Mouse (Mus musculus) monocyte, adult 2 months (primary cell): Measurements from ENCODE around the gene Tef.

Source experiments
- DNase-seq, 2 experiments: peaks; one replicate each; pipeline ENCODE4 v3.0.0; 2022; ENCODE audit warnings: low spot score in 2 of 2, low read depth in 1 of 2

Tef gene

GRCm38 (mm10) chr15:81798421-81798820 lies 3.8 kb upstream of the Tef start:
- no peak for DNase-seq

- no peak for DNase-seq
Measured at GRCm38 (mm10) chr15:81800391-81800790, 1.8 kb upstream of the Tef start.

- DNase-seq, result no peak
Measured at GRCm38 (mm10) chr15:81802941-81803351, 725 bp downstream of the Tef start.

- DNase-seq, result no peak
Measured at GRCm38 (mm10) chr15:81803425-81803951, 1.3 kb downstream of the Tef start.

GRCm38 (mm10) chr15:81804172-81804571 lies 2.0 kb downstream of the Tef start:
- no peak for DNase-seq

- no peak for DNase-seq
Measured at GRCm38 (mm10) chr15:81804883-81805282, 2.7 kb downstream of the Tef start.

- no peak for DNase-seq
Measured at GRCm38 (mm10) chr15:81805624-81806023, 3.4 kb downstream of the Tef start.

GRCm38 (mm10) chr15:81806621-81807404 lies 4.6 kb downstream of the Tef start:
- no peak for DNase-seq

- DNase-seq, result no peak
Measured at GRCm38 (mm10) chr15:81808799-81809198, 6.6 kb downstream of the Tef start.

- no peak for DNase-seq
Measured at GRCm38 (mm10) chr15:81809550-81809949, 7.3 kb downstream of the Tef start.

GRCm38 (mm10) chr15:81810150-81810549 lies 7.9 kb downstream of the Tef start:
- DNase-seq, result peak in 1 of 2 experiments; percentile 38

- peak; percentile 89 to 92 for DNase-seq
Measured at GRCm38 (mm10) chr15:81810671-81811598, 8.7 kb downstream of the Tef start.

- no peak for DNase-seq
Measured at GRCm38 (mm10) chr15:81811599-81811996, 9.4 kb downstream of the Tef start.

GRCm38 (mm10) chr15:81812287-81812686 lies 10.1 kb downstream of the Tef start:
- DNase-seq, result no peak

GRCm38 (mm10) chr15:81812696-81813631 lies 10.7 kb downstream of the Tef start:
- no peak for DNase-seq

GRCm38 (mm10) chr15:81813986-81814705 lies 11.9 kb downstream of the Tef start:
- DNase-seq, result no peak

GRCm38 (mm10) chr15:81814716-81815370 lies 12.6 kb downstream of the Tef start:
- no peak for DNase-seq

- no peak for DNase-seq
Measured at GRCm38 (mm10) chr15:81818404-81818803, 16.2 kb downstream of the Tef start.

GRCm38 (mm10) chr15:81822631-81823030 lies 20.4 kb downstream of the Tef start:
- DNase-seq, result no peak
